ENCODE assay signal across 17 mouse cellular contexts in the genomic region with DNA sequence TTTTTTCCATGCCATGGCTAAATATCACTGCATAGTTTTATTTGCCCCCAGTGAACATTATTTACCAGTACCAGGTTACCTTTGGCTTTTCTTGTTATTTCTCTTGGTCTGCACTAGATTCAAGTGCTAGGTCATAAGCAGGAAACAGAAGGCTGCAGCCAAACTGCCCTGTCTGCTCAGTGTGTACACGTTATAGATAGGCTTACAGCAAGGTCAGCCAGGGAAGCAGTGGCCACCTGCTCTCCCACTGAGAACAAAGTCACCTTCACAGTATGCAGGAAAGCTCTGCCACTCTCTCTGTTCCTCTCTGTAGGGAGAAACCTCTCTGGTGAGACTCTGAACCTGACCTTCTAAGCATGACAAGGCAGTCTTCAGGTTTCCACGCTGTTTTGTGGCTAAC.
DNase-seq lines count a peak whose midpoint lies in the region; ATAC-seq lines count a peak whose summit lies in the region.
"Had no signal": no experiment of that assay in that cellular context is flagged by ENCODE, and none has a peak within 500 bp of the region (broad histone marks: within the 10 kb centered on the region; RNA-seq: fewer than 3 reads in every experiment).

No protein-coding gene starts in this region.

- peak; percentile 61 for ATAC-seq in cerebellum, adult (ENCODE audit: insufficient number of reproducible peaks, low FRiP score, low TSS enrichment)
- ATAC-seq: forebrain, embryonic 16.5 days; Patski had no signal

- intact Hi-C loops in heart, postnatal 10 days (cut with DNase I) = no loop called here
- intact Hi-C loops in heart, postnatal 36 days (cut with DNase I) = no loop called here

- no peak for DNase-seq in cerebellum, postnatal 36 days
- peak; percentile 10 to 45 for DNase-seq in heart, adult 18-20 months
- DNase-seq in heart, postnatal 4 days = no peak
- peak; percentile 13 to 23 for DNase-seq in heart, postnatal 10 days
- no peak for DNase-seq in heart, postnatal 36 days
- peak; percentile 32 for DNase-seq in 416B (ENCODE audit: low read depth)
- DNase-seq in urinary bladder, postnatal 10 days (ENCODE audit: low spot score) = no peak
- DNase-seq: adrenal gland, postnatal 10 days; cerebellum, adult 11-12 months; gastrocnemius, adult 2 months; gastrocnemius, postnatal 36 days; kidney, adult 18-20 months; kidney, postnatal 25 days; thymus, postnatal 4 days had no signal

Comparison
In these comparisons a context has a peak if more than half of its experiments do, and no peak if none do; other contexts are left out.
1. DNase-seq: peak in heart, adult 18-20 months (2 of 2), heart, postnatal 10 days (2 of 2) and 416B (single experiment); none in cerebellum, postnatal 36 days (0 of 2), heart, postnatal 4 days (single experiment), heart, postnatal 36 days (0 of 2) and urinary bladder, postnatal 10 days (single experiment).